Mouse (Mus musculus): ENCODE data around the gene Klhdc10.

DNA sequence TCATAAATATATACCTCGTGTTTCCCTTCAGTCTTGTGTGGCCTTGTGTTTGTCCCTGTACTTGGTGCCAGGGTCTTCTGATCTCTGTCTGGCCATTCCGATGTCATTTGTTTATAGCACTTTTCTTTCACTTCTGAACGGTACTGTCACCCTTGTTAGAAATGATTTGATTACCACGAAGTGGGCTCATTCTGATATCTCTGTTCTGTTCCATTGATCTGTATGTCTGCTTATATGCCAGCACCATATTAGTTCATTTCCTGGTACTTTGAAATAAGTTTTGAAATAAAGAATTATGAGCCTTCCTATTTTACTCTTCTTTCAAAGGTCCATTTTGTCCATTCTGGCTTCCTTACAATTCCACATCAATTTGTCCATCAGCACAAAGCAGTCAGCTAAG, 9.6 kb downstream of the Klhdc10 start:
- TF ChIP-seq CTCF (IDR thresholded peaks at IDR 0.05; ENCODE audit: extremely low read depth, insufficient read depth, insufficient read length, insufficient replicate concordance), result no peak
- TF ChIP-seq POLR2A (IDR thresholded peaks at IDR 0.05; ENCODE audit: low read depth, low read length), result no peak

Data from spleen, adult 2 months (tissue).